Mouse (Mus musculus): ENCODE data around the gene Efemp2.

DNA sequence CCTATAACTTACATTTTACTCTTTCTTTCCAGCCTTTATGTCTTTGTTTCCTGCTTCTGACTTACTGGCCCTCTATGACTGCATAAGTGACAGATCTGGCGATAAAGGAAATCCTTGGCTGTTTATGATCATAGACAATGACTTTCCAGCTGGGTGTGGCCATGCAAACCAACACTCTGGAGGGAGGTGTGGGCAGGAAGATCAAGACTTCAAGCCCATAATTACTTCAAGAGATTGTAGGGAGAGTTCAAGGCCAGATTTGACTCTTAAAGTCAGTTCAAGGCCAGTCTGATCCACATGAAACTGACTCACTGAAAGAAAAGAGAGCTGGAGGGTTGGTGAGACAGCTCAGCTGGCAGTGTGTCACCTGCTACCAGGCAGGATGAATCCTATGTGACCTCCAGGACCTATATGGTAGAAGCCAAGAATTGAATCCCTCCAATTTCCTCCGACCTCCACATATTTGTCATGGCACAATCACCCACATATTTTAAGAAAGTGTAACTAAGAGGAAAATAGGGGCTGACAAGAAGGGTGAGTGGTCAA lies 26.6 kb downstream of the Efemp2 start:
- TF ChIP-seq GATA1 (IDR thresholded peaks at IDR 0.05; ENCODE audit: borderline replicate concordance, low read length) (no peak), TAL1 (conservative IDR thresholded peaks at IDR 0.05; ENCODE audit: low read depth, low read length) (no peak), CTCF (IDR thresholded peaks at IDR 0.05; ENCODE audit: low read depth, low read length) (no peak), POLR2AphosphoS5 (IDR thresholded peaks at IDR 0.05; ENCODE audit: insufficient replicate concordance, low read depth, low read length) (no peak), GATA2 (IDR thresholded peaks at IDR 0.05; ENCODE audit: borderline replicate concordance, low read depth, low read length) (no peak)
